Mouse (Mus musculus) embryonic facial prominence, embryonic 11.5 days (tissue): ENCODE measurements around the gene Vps54. TPM values are rescaled to one million over a fixed set of nuclear protein-coding genes. Genes with fewer than 3 reads are reported as not detected.
A peak's percentile ranks its signal among the peaks of the same experiment; 100 is the strongest.

Source experiments
- ATAC-seq: fragments of 200-750 bp; cut with Nextera tagmentation; replicated peaks from 2 replicates; pipeline ENCODE4 v1.8.0; 2017; ENCODE audit warnings: low read depth; ENCODE audit not compliant: insufficient number of reproducible peaks, low FRiP score, low TSS enrichment
- DNase-seq: peaks from one replicate; pipeline ENCODE4 v3.0.0-alpha.2; 2015; ENCODE audit warnings: low spot score
- H3K27ac ChIP-seq: fragments of 300-500 bp; sonication (generic); replicated peaks from 2 replicates; pipeline ENCODE4 v1.5.1; 2014; ENCODE audit warnings: mild to moderate bottlenecking, low read depth, low read length, control low read depth
- H3K27me3 ChIP-seq: fragments of 300-500 bp; sonication (generic); 2 replicates; pipeline ENCODE4 v1.6.1; 2014; ENCODE audit warnings: mild to moderate bottlenecking, low read length, moderate library complexity, mixed read lengths; ENCODE audit not compliant: control insufficient read depth, insufficient read depth
- H3K36me3 ChIP-seq: fragments of 300-500 bp; sonication (generic); replicated peaks from 2 replicates; pipeline ENCODE4 v1.6.1; 2014; ENCODE audit warnings: low read depth, mild to moderate bottlenecking, low read length, moderate library complexity, mixed read lengths; ENCODE audit not compliant: control insufficient read depth, insufficient read depth
- H3K4me1 ChIP-seq: fragments of 300-500 bp; sonication (generic); 2 replicates; pipeline ENCODE4 v1.6.1; 2014; ENCODE audit warnings: low read length, mixed read lengths; ENCODE audit not compliant: control insufficient read depth, insufficient read depth
- H3K4me2 ChIP-seq: fragments of 300-500 bp; sonication (generic); 2 replicates; pipeline ENCODE4 v1.6.1; 2014; ENCODE audit warnings: low read depth, mild to moderate bottlenecking, control low read depth, low read length, moderate library complexity
- H3K4me3 ChIP-seq: fragments of 300-500 bp; sonication (generic); 2 replicates; pipeline ENCODE4 v1.5.1; 2014; ENCODE audit warnings: low read depth, low read length, control low read depth
- H3K9ac ChIP-seq: fragments of 300-500 bp; sonication (generic); replicated peaks from 2 replicates; pipeline ENCODE4 v1.6.1; 2014; ENCODE audit warnings: mild to moderate bottlenecking, control low read depth, low read length
- H3K9me3 ChIP-seq: fragments of 300-500 bp; sonication (generic); replicated peaks from 2 replicates; pipeline ENCODE4 v1.6.1; 2016; ENCODE audit warnings: mild to moderate bottlenecking, low read length, inconsistent platforms, mixed read lengths; ENCODE audit not compliant: control insufficient read depth
- WGBS: fragments of 180-500 bp; shearing (Covaris S2); extraction: QIAGEN DNeasy Blood & Tissue Kit; methylation state at CpG from one replicate; pipeline ENCODE4 v1.1.7; 2014; 5-methylcytosine and 5-hydroxymethylcytosine counted together
- polyA plus RNA-seq: library from polyadenylated mRNA; unstranded; fragments of >200 nt; fragmentation: Nextera tagmentation; extraction: Ambion mirVana; gene quantifications from 2 replicates; pipeline ENCODE4 v1.2.1, GENCODE M21; 2014

Vps54 gene
- polyA plus RNA-seq, 1 experiment from 2014 or later = 19.5 TPM

DNA sequence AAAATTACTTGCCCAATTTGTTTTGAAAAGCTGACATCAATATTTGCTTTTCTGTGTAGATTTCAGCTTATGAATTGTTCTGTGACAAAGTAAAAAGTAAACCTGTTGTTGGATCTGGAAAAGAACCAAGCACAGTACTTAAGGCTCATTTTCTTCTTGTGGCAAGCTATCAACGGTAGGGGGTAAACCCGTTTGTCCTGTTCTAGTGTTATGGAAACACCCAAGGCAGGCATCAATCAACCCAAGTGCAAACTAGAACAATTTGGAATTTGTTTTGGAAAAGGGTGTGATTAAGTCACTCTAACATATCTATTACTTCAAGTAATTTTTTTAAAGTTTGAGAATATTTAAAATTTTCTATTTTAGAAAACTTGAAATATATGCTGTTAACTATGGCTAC is 3.3 kb upstream of the Vps54 start:
- Histone ChIP-seq H3K4me2 (no peak overlapping the region), H3K4me3 (no peak overlapping the region), H3K4me1 (no peaks in the 10 kb centered on the region), H3K9me3 (no peaks in the 10 kb centered on the region), H3K27ac (no peak overlapping the region), H3K27me3 (no peaks in the 10 kb centered on the region), H3K9ac (no peak overlapping the region), H3K36me3 (no peaks in the 10 kb centered on the region)
- ATAC-seq = no peak
- peak; percentile 25 for DNase-seq
- WGBS = 54% methylated on average over 2 of the region's 2 CpGs

DNA sequence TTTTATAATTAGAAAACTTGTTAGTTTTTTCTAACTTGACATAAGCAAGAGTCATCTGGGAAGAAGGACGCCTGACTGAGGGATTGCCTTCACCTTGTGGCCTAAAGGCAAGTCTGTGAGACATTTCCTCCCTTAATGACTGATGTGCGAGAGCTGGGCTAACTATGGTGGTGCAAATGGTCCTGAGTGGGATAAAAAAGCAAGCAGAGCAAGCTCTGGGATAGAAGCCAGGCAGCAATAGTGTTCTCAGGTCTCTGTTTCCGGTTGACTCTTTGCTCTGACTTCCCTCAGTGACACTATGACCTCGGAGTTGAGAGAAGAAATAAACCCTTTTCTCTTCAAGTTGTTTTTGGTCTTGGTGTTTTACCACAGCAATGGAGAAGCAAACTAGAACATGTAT is 2.1 kb upstream of the Vps54 start:
- no peak overlapping the region for H3K4me3 ChIP-seq
- no peaks in the 10 kb centered on the region for H3K36me3 ChIP-seq
- no peaks in the 10 kb centered on the region for H3K27me3 ChIP-seq
- no peak for DNase-seq
- H3K9ac ChIP-seq = no peak overlapping the region
- WGBS = 72% methylated on average over 4 of the region's 4 CpGs
- H3K4me1 ChIP-seq = no peaks in the 10 kb centered on the region
- no peak for ATAC-seq
- no peak overlapping the region for H3K27ac ChIP-seq
- no peaks in the 10 kb centered on the region for H3K9me3 ChIP-seq
- no peak overlapping the region for H3K4me2 ChIP-seq

DNA sequence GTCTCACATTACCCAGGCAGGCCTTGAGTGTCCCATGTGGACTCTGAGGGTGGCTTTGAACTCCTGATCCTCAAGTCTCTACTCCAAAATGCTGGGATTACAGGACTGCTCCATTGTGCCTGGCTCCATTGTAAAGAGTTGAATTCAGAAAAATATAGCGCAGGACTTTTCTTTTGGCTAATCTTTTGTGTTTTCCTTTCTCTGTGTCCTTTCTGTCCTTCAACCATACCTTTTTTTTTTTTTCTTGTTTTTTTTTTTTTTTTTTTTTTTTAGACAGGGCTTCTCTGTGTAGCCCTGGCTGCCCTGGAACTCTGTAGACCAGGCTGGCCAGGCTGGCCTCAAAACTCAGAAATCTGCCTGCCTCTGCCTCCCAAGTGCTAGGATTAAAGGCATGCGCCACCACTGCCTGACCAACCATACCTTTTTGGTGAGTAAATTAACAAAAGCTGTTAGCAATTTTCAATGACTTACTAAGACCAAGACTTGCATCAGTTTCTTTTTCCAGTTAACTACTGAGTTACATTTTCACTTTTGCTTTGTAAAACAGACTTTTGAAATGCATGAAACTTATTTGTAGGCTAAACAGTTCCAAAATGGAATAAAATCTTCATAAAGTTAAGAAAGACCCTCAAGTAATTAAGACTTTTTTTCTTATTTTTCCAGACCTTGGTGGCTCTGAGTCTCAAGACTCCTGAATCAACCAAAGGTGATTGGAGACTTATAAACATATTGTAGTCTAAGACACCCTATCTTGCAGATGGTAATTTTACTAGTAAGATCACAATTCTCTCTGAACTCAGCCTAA is 1.4 kb upstream of the Vps54 start:
- DNase-seq (peak; percentile 18), ATAC-seq (no peak)
- Histone ChIP-seq H3K27ac (no peak overlapping the region), H3K9me3 (no peaks in the 10 kb centered on the region), H3K27me3 (no peaks in the 10 kb centered on the region), H3K36me3 (no peaks in the 10 kb centered on the region), H3K4me1 (no peaks in the 10 kb centered on the region), H3K9ac (no peak overlapping the region), H3K4me2 (no peak overlapping the region), H3K4me3 (no peak overlapping the region; the same call in 1 of the 2 replicates)
- 85% methylated on average over 2 of the region's 2 CpGs for WGBS

DNA sequence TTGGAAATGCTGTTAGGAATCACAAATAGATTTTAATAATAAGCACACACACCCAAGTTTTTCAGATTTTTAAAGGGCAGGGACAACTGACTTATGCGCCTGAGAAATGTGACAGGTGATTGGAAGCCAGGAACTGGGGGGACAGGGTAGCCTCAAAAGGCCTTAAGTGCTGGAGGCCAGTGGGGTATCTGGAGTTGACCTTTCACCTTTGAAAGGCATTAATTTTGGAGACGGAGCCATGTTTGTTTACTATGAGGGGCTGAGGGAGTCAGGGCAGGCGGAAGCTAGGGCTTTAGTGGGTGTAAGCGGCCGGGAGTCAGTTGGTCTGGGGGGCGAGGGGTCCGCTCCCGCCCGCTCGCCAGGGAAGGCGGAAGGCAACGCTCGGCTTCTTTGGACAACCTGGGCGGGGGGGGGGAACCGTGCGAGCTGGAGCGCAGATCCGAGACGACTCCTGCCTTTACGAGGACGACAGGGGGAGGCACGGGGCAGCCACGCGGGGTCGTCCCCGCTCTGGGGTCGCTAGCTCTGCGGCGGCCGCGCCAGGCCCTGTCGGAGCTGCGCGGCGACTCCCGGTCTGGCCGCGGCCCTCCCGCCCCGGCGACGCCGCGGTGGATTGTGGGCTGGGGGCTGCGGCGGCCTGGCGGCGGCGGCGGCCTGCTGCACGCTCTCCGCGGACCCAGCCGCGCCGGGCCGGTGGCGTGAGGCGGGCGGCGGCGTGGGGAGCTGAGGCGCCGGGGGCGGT is 631 bp upstream of the Vps54 start:
- DNase-seq (peak; percentile 73), ATAC-seq (peak; percentile 92)
- H3K36me3 ChIP-seq = no peaks in the 10 kb centered on the region
- no peaks in the 10 kb centered on the region for H3K27me3 ChIP-seq
- peak overlapping the region; percentile 95 for H3K27ac ChIP-seq
- peak overlapping the region; percentile 96 for H3K4me3 ChIP-seq
- no peaks in the 10 kb centered on the region for H3K4me1 ChIP-seq
- peak overlapping the region; percentile 99 for H3K9ac ChIP-seq
- no peaks in the 10 kb centered on the region for H3K9me3 ChIP-seq
- H3K4me2 ChIP-seq = peak overlapping the region; percentile 67
- WGBS = under 1% methylated on average over 25 of the region's 65 CpGs

DNA sequence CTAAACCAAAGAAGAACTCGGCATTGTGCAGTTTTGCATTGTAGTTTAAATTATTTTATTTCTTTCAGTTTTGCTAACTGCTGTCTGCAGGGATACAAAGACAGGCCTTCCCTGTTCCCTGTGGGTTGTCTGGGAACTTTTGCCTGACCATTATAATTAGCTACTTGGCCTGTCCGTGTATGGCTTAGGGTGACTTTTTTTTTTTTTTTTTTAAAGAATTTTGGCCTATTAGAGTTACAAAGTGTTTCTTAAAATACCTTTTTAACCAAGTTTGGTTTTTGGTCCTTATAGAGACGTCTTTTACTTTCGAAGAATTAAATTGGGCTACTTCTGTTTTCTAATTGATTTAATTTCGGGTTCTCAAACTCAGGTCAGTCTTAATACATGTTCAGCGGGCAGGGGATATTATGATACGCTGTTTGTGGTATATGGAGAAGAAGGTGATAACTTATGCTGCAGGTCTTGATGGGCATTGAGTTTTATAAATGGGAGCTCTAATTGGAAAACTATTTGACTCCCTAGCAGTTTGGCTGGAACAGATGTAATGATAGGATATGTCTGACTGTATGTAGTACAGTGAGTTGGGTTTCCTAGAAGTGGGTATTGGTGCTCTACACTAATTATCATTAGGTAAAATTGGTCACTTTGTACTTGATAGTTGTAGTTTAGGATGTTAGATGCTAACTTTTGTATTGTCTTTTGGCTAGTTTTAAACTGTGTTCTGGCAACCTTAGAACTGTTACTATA is 855 bp downstream of the Vps54 start:
- Histone ChIP-seq H3K4me1 (no peaks in the 10 kb centered on the region), H3K4me2 (peak overlapping the region; percentile 67), H3K36me3 (no peaks in the 10 kb centered on the region), H3K27me3 (no peaks in the 10 kb centered on the region), H3K27ac (peak overlapping the region; percentile 95; the same call in 1 of the 2 replicates), H3K9ac (peak overlapping the region; percentile 99), H3K4me3 (peak overlapping the region; percentile 96), H3K9me3 (no peaks in the 10 kb centered on the region)
- peak; percentile 18 for DNase-seq
- no peak for ATAC-seq
- WGBS = 25% methylated on average over 7 of the region's 7 CpGs

DNA sequence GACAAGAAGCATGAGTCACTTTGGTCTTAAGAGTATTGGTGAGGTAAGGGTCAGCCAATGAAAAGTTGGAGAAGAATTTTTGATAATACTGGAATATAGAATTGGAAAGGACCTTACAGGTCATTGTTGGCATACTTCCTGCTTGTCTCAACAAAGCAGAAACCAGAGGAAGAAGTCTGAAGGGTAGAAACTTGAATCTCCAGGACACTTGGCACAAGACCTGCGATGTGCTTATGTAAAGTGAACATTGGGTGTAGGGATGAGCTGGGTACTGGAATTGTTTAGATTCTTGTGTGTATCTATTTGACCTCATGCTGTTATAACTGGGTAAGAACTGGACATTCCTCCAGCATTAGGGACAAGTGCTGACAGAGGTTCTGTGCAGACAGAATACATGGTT is 2.3 kb downstream of the Vps54 start:
- Histone ChIP-seq H3K4me3 (no peak overlapping the region), H3K9ac (no peak overlapping the region), H3K4me1 (no peaks in the 10 kb centered on the region), H3K27ac (no peak overlapping the region), H3K27me3 (no peaks in the 10 kb centered on the region), H3K36me3 (no peaks in the 10 kb centered on the region), H3K4me2 (no peak overlapping the region), H3K9me3 (no peaks in the 10 kb centered on the region)
- no peak for DNase-seq
- WGBS = 78% methylated on average over 1 of the region's 1 CpGs
- no peak for ATAC-seq

DNA sequence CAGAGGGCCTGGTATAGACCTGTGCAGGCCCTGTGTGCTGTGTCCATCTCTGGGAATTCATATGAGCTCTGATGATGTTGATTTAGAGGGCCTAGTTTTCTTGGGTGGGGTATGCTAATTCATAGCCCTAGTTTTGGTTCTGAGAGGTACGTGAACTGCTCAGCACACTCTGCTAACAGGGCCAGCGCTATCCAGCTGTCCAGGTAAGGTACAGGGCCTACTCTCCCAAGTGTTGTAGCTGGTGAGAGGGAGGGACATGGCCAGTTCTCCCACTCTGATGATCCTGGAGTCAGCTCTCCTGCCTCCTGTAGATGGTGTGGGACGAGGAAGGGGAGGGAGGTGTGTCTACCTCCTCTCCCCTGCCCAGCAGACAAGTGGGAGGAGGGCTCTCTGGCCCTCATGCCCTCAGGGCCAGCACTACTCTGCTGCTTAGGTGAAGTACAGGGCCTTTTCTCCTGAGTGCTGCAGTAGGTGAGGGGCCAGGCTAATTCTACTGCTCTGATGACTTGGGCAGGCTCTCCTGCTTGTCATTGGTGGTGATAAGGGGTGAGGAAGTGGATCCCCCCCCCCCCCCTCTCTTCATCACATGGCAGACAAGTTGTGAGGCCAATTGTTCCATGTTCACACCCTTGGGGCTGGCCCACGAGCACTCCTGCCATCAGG is 8.3 kb downstream of the Vps54 start:
- no peak overlapping the region for H3K9ac ChIP-seq
- H3K27me3 ChIP-seq = no peaks in the 10 kb centered on the region
- H3K4me2 ChIP-seq = no peak overlapping the region
- DNase-seq = no peak
- WGBS = 75% methylated on average over 4 of the region's 4 CpGs
- H3K36me3 ChIP-seq = no peaks in the 10 kb centered on the region
- H3K27ac ChIP-seq = no peak overlapping the region
- no peaks in the 10 kb centered on the region for H3K4me1 ChIP-seq
- 0 out of 2 replicates have a peak, but pooled peaks have one; percentile 44 for ATAC-seq
- no peak overlapping the region for H3K4me3 ChIP-seq
- no peaks in the 10 kb centered on the region for H3K9me3 ChIP-seq
